Mouse (Mus musculus) cerebellum, adult 8-10 months (tissue): ENCODE results near the gene Sgo1.

Experiments
- DNase-seq: peaks from one replicate; pipeline ENCODE4 v3.0.0; 2022

The Sgo1 gene

DNA sequence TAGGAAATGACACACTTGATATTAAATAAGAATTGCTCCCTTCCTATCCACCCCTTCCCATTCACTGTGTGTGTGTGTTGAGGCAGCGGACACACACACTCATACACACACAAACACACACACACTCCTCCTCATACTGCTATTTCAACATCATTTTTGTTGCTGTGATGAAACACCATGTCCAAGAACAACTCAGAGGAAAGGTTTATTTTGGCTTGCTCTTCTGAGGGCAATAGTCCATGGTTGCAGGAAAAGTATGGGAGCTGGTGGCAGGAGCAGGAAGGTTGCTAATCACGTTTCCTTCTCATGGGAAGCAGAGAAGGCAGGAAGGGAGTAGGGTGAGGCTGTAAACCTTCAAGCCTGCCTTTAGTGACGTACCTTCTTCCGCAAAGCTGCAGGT lies 45.8 kb downstream of the Sgo1 start:
- no peak for DNase-seq

DNA sequence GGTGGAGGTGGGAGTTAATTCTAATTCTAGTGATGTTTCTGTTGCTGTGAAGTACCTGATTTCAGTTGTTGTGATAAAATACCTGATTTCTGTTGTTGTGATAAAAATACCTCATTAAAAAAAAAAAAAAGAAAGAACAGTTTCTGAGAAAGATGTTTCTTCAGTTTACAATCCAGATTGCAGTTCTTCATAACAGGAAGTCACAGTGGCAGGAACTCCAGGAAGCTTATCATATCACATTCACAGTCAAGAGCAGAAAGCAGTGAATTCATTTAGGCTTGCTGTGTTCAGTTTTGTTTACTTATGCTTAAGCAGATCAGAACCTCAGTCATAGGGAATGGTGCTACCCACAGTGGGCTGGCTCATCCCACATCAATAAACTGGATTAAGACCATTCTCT lies 57.8 kb downstream of the Sgo1 start:
- no peak for DNase-seq

DNA sequence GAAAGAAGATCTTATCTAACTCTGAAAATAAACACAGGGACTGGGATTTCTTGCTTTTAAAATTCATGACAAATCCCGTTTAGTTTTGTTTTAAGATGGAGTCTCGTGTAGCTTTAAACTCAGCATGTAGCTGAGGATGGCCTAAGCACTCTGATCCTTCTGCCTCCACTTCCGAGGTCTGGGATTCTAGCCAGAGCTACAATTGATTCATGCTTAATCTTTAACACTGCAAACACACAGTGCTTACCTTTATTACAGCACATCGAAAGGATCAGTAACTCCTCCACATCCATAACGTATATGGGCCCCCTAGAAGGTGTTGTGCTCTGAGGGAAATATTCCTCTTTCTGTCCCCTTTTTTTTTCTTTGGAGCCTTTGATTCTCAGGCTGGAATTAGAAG lies 61.0 kb downstream of the Sgo1 start:
- peak; percentile 28 for DNase-seq

DNA sequence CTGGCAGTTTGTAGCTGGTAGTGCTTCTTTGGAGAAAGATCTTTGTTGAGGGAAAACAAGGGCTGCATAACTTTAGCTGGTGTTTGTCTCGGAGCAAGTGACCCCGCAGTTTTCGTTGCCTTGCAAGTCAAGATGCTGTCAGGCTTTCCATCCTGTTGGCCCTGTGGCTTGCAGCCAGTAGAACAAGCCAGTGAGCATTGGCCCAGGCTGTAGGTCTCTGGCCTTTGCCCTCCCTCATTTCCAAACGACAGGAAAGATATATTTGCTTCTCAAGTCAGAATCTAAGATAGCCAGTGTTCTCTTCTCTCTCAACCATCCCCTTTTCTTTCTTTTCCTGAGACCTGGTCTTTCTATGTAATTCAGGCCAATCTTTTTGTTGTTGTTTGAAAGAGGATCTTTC lies 61.6 kb downstream of the Sgo1 start:
- peak; percentile 31 for DNase-seq

DNA sequence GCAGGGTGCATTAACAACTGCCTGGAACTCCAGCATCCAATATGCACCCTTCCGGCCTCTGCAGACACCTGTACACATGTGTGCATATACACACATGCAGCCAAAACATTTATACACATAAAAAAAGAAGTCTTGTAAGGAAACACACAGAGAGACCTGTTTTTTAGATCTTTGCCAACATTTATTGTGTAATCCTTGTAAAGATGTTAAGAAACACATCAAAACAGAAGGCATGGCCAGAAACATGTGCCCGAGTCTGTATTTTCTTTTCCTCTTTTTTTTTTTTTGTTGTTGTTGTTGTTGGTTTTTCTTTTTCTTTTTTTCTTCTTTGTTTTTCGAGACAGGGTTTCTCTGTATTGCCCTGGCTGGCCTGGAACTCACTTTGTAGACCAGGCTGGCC lies 63.0 kb downstream of the Sgo1 start:
- DNase-seq = no peak
